Mouse (Mus musculus) ovary, postnatal 10 days (tissue): Measurements from ENCODE around the gene Gm21760.
"Not testable (repeated sequence)": the region's sequence is repeated elsewhere in the genome, so short reads cannot be mapped to it uniquely, and the experiment has no call there.

Source experiments
- DNase-seq: peaks from one replicate; pipeline ENCODE4 v3.0.0; 2022; ENCODE audit warnings: low spot score

The Gm21760 gene

GRCm38 (mm10) chrY:80133479-80133878 is at the start of gene Gm21760:
TSS of gene Gm21760 (plus strand) at chrY:80133779.
- DNase-seq: not testable (repeated sequence)
